Mouse (Mus musculus) midbrain, embryonic 16.5 days (tissue): ENCODE measurements around the gene Arhgap22. TPM values are rescaled to one million over a fixed set of nuclear protein-coding genes. Genes with fewer than 3 reads are reported as not detected.
A peak's percentile ranks its signal among the peaks of the same experiment; 100 is the strongest.

Experiments used
- ATAC-seq: fragments of 200-750 bp; cut with Nextera tagmentation; 2 replicates; pipeline ENCODE4 v1.8.0; 2017; ENCODE audit warnings: moderate TSS enrichment
- H3K27ac ChIP-seq: fragments of 300-500 bp; sonication (generic); 2 replicates; pipeline ENCODE4 v1.5.1; 2014; ENCODE audit warnings: mild to moderate bottlenecking, low read length, mixed read lengths
- H3K27me3 ChIP-seq: fragments of 300-500 bp; sonication (generic); 2 replicates; pipeline ENCODE4 v1.6.1; 2014; ENCODE audit warnings: low read depth, low read length, mixed read lengths; ENCODE audit not compliant: control insufficient read depth, insufficient read depth
- H3K36me3 ChIP-seq: fragments of 300-500 bp; sonication (generic); 2 replicates; pipeline ENCODE4 v1.6.1; 2014; ENCODE audit warnings: mild to moderate bottlenecking, low read length, moderate library complexity, mixed read lengths; ENCODE audit not compliant: control insufficient read depth, insufficient read depth
- H3K4me1 ChIP-seq: fragments of 300-500 bp; sonication (generic); 2 replicates; pipeline ENCODE4 v1.6.1; 2014; ENCODE audit warnings: mild to moderate bottlenecking, low read length, mixed read lengths; ENCODE audit not compliant: control insufficient read depth, insufficient read depth
- H3K4me2 ChIP-seq: fragments of 300-500 bp; sonication (generic); 2 replicates; pipeline ENCODE4 v1.6.1; 2014; ENCODE audit warnings: mild to moderate bottlenecking, low read length, mixed read lengths
- H3K4me3 ChIP-seq: fragments of 300-500 bp; sonication (generic); 2 replicates; pipeline ENCODE4 v1.5.1; 2014; ENCODE audit warnings: low read depth, mild to moderate bottlenecking, low read length, moderate library complexity, mixed read lengths
- H3K9ac ChIP-seq: fragments of 300-500 bp; sonication (generic); 2 replicates; pipeline ENCODE4 v1.6.1; 2014; ENCODE audit warnings: low read depth, low read length, mixed read lengths
- H3K9me3 ChIP-seq: fragments of 300-500 bp; sonication (generic); replicated peaks from 2 replicates; pipeline ENCODE4 v1.6.1; 2014; ENCODE audit warnings: mild to moderate bottlenecking, low read length, mixed read lengths; ENCODE audit not compliant: control insufficient read depth, poor library complexity, severe bottlenecking
- WGBS: fragments of 180-500 bp; shearing (Covaris S2); extraction: QIAGEN DNeasy Blood & Tissue Kit; methylation state at CpG from one replicate; pipeline ENCODE4 v1.1.7; 2014; 5-methylcytosine and 5-hydroxymethylcytosine counted together
- polyA plus RNA-seq: library from polyadenylated mRNA; unstranded; fragments of >200 nt; fragmentation: Nextera tagmentation; extraction: Ambion mirVana; gene quantifications from 2 replicates; pipeline ENCODE4 v1.2.1, GENCODE M21; 2015

The Arhgap22 gene
- polyA plus RNA-seq: 1.6 and 2.6 TPM in 2 replicates

- ATAC-seq: peak; percentile 90
- H3K9me3 ChIP-seq: no peaks in the 10 kb centered on the region
These were observed at the start of gene Arhgap22 for GRCm38 (mm10) chr14:33213823-33214766. Arhgap22 (plus strand) TSS chr14:33214026.

GRCm38 (mm10) chr14:33168750-33169149 lies 45.1 kb upstream of the Arhgap22 start:
- no peak overlapping the region for H3K4me3 ChIP-seq
- ATAC-seq: no peak
- H3K4me1 ChIP-seq: no peaks in the 10 kb centered on the region
- no peaks in the 10 kb centered on the region for H3K9me3 ChIP-seq
- H3K4me2 ChIP-seq: no peak overlapping the region
- H3K27me3 ChIP-seq: no peaks in the 10 kb centered on the region
- no peak overlapping the region for H3K27ac ChIP-seq
- no peak overlapping the region for H3K9ac ChIP-seq
- 93% methylated on average over 4 of the region's 4 CpGs for WGBS
- no peaks in the 10 kb centered on the region for H3K36me3 ChIP-seq

More at GRCm38 (mm10) chr14:33213823-33214766, at the start of gene Arhgap22:
- Histone ChIP-seq H3K36me3 (no peaks in the 10 kb centered on the region), H3K4me3 (peak within 1 kb of the TSS; percentile 31), H3K27me3 (no peaks in the 10 kb centered on the region), H3K4me1 (no peaks in the 10 kb centered on the region; the same call in 1 of the 2 replicates), H3K27ac (no peak within 1 kb of the TSS), H3K4me2 (peak within 1 kb of the TSS; percentile 66), H3K9ac (peak within 1 kb of the TSS; percentile 61)
- WGBS: 17% methylated on average over 28 of the region's 28 CpGs

GRCm38 (mm10) chr14:33171942-33172341 lies 41.9 kb upstream of the Arhgap22 start:
- no peaks in the 10 kb centered on the region for H3K36me3 ChIP-seq
- no peak overlapping the region for H3K4me2 ChIP-seq
- WGBS: 77% methylated on average over 1 of the region's 1 CpGs
- H3K9ac ChIP-seq: no peak overlapping the region
- H3K27me3 ChIP-seq: no peaks in the 10 kb centered on the region
- no peaks in the 10 kb centered on the region for H3K4me1 ChIP-seq
- H3K9me3 ChIP-seq: no peaks in the 10 kb centered on the region
- H3K27ac ChIP-seq: no peak overlapping the region
- H3K4me3 ChIP-seq: no peak overlapping the region
- no peak for ATAC-seq

GRCm38 (mm10) chr14:33175059-33175821 lies 38.6 kb upstream of the Arhgap22 start:
- no peak for ATAC-seq
- Histone ChIP-seq H3K4me3 (no peak overlapping the region), H3K36me3 (no peaks in the 10 kb centered on the region), H3K9ac (no peak overlapping the region), H3K27ac (no peak overlapping the region), H3K27me3 (no peaks in the 10 kb centered on the region), H3K4me1 (no peaks in the 10 kb centered on the region), H3K4me2 (no peak overlapping the region), H3K9me3 (no peaks in the 10 kb centered on the region)
- 78% methylated on average over 4 of the region's 4 CpGs for WGBS

- H3K27me3 ChIP-seq: no peaks in the 10 kb centered on the region
- no peak overlapping the region for H3K27ac ChIP-seq
- H3K9ac ChIP-seq: no peak overlapping the region
- H3K4me1 ChIP-seq: no peaks in the 10 kb centered on the region
- H3K9me3 ChIP-seq: no peaks in the 10 kb centered on the region
- H3K4me2 ChIP-seq: no peak overlapping the region
- 91% methylated on average over 5 of the region's 5 CpGs for WGBS
- ATAC-seq: no peak
- no peak overlapping the region for H3K4me3 ChIP-seq
- no peaks in the 10 kb centered on the region for H3K36me3 ChIP-seq
These were observed 33.7 kb upstream of the Arhgap22 start for GRCm38 (mm10) chr14:33180102-33180501.

- ATAC-seq: no peak
- Histone ChIP-seq H3K27me3 (no peaks in the 10 kb centered on the region), H3K9ac (no peak within 1 kb of the TSS), H3K4me1 (no peaks in the 10 kb centered on the region), H3K9me3 (no peaks in the 10 kb centered on the region), H3K36me3 (no peaks in the 10 kb centered on the region), H3K4me2 (no peak within 1 kb of the TSS), H3K4me3 (no peak within 1 kb of the TSS), H3K27ac (no peak within 1 kb of the TSS)
- WGBS: 88% methylated on average over 11 of the region's 11 CpGs
These were observed 28.6 kb upstream of the Arhgap22 start, which contains the start of gene Wdfy4 for GRCm38 (mm10) chr14:33185068-33185800. Wdfy4 (minus strand) TSS chr14:33185508.

GRCm38 (mm10) chr14:33187201-33187600 lies 26.6 kb upstream of the Arhgap22 start:
- no peak for ATAC-seq

GRCm38 (mm10) chr14:33189230-33189629 lies 24.6 kb upstream of the Arhgap22 start:
- no peak for ATAC-seq
- H3K36me3 ChIP-seq: no peaks in the 10 kb centered on the region
- H3K4me1 ChIP-seq: no peaks in the 10 kb centered on the region
- no peak overlapping the region for H3K4me3 ChIP-seq
- H3K9me3 ChIP-seq: no peaks in the 10 kb centered on the region
- H3K27ac ChIP-seq: no peak overlapping the region
- H3K9ac ChIP-seq: no peak overlapping the region
- H3K4me2 ChIP-seq: no peak overlapping the region
- 80% methylated on average over 10 of the region's 10 CpGs for WGBS
- no peaks in the 10 kb centered on the region for H3K27me3 ChIP-seq

More at GRCm38 (mm10) chr14:33187201-33187600, 26.6 kb upstream of the Arhgap22 start:
- Histone ChIP-seq H3K9me3 (no peaks in the 10 kb centered on the region), H3K36me3 (no peaks in the 10 kb centered on the region), H3K4me3 (no peak overlapping the region), H3K4me2 (no peak overlapping the region), H3K9ac (no peak overlapping the region), H3K27me3 (no peaks in the 10 kb centered on the region), H3K4me1 (no peaks in the 10 kb centered on the region), H3K27ac (no peak overlapping the region)
- WGBS: 28% methylated on average over 4 of the region's 4 CpGs
